Mouse (Mus musculus): ENCODE measurements around the gene Il17rd.

- TF ChIP-seq CTCF (IDR thresholded peaks at IDR 0.05; ENCODE audit: extremely low read depth, insufficient read depth, insufficient read length, insufficient replicate concordance) (no peak), POLR2A (IDR thresholded peaks at IDR 0.05; ENCODE audit: low read depth, low read length) (no peak)
Measured at GRCm38 (mm10) chr14:27058535-27059223, 19.9 kb downstream of the Il17rd start.

Measured in spleen, adult 2 months (tissue).